Mouse (Mus musculus) cortical plate, adult 2 months (tissue): ENCODE results near the gene Cbx3.

Experiments used
- CTCF ChIP-seq: fragments of 200-500 bp; IDR thresholded peaks from 2 replicates; pipeline ENCODE4 v1.5.1; 2011; ENCODE audit warnings: mild to moderate bottlenecking, control low read depth, low read length; ENCODE audit not compliant: insufficient read depth; ENCODE audit errors: extremely low read depth
- POLR2A ChIP-seq: fragments of 200-500 bp; IDR thresholded peaks from 2 replicates; pipeline ENCODE4 v1.6.1; 2011; ENCODE audit warnings: mild to moderate bottlenecking, low read length, control low read depth; ENCODE audit not compliant: insufficient read depth; ENCODE audit errors: extremely low read depth

- TF ChIP-seq POLR2A (no peak), CTCF (no peak)
Measured at GRCm38 (mm10) chr6:51438826-51439330, 31.3 kb upstream of the Cbx3 start.
